Mouse (Mus musculus): ENCODE measurements around the gene Osbpl9. TPM values are rescaled to one million over a fixed set of nuclear protein-coding genes. Genes with fewer than 3 reads are reported as not detected.

The Osbpl9 gene
- total and polyA plus RNA-seq, 2 experiments from 2014 or later, result 56.9 to 74.9 TPM

DNA sequence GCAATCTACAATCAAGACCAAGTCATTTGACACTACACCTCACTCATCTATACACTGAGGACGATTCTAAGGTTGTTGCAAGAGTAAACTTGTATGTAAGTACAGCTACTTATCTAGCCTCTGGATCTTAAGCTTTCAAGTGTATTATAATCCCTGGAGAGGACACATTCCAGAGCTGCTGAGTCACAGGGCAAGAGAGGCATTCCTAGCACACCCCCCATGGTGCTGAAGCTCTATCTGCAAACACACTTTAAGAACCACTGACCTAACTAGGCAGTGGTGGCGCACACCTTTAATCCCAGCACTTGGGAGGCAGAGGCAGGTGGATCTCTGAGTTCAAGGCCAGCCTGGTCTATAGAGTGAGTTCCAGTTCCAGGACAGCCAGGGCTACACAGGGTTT lies 51.9 kb downstream of the Osbpl9 start:
- no peaks in the 10 kb centered on the region for H3K9me3 ChIP-seq (ENCODE audit: low read length)
- H3K36me3 ChIP-seq (ENCODE audit: insufficient read depth, low read length), result no peaks in the 10 kb centered on the region
- DNase-seq (ENCODE audit: low spot score) (no peak), ATAC-seq (ENCODE audit: low FRiP score) (no peak)
- 74% methylated on average over 2 of the region's 2 CpGs for WGBS
- TF ChIP-seq CTCF (IDR thresholded peaks at IDR 0.05), result no peak
- H3K4me2 ChIP-seq (ENCODE audit: low read depth, low read length, poor library complexity, severe bottlenecking), result no peak overlapping the region
- H3K4me1 ChIP-seq (ENCODE audit: insufficient read depth, low read length), result 0 out of 2 replicates have a peak, but pooled peaks cover 4% of the 10 kb centered on the region
- no peak overlapping the region for H3K27ac ChIP-seq (ENCODE audit: low read depth, low read length)
- no peak overlapping the region for H3K9ac ChIP-seq (replicated peaks; ENCODE audit: low read length, poor library complexity, severe bottlenecking)
- no peaks in the 10 kb centered on the region for H3K27me3 ChIP-seq (ENCODE audit: insufficient read depth, low read length)
- H3K4me3 ChIP-seq (ENCODE audit: low read depth, low read length), result no peak overlapping the region

DNA sequence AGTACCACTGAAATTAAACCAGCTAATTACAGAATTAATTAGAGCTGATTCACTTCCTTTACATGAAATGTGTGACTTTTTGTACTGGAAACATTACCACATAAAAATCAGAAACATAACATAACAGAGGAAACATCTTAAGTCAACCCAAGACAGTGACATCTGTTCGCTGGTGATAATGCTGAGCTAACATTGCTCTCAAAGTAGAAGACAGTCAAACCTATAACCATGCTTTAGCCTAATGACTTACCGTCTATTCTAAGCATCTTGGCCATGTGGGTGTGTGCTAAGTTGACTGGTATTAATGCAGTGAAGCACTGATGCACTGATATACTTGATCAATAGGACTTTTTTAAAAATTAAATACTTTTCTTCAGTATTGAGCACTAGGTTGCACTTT lies 52.7 kb downstream of the Osbpl9 start:
- H3K36me3 ChIP-seq (ENCODE audit: insufficient read depth, low read length), result no peaks in the 10 kb centered on the region
- no peak overlapping the region for H3K4me2 ChIP-seq (ENCODE audit: low read depth, low read length, poor library complexity, severe bottlenecking)
- no peak for TF ChIP-seq CTCF (IDR thresholded peaks at IDR 0.05)
- DNase-seq (ENCODE audit: low spot score) (no peak), ATAC-seq (ENCODE audit: low FRiP score) (no peak)
- WGBS, result 90% methylated on average over 2 of the region's 2 CpGs
- no peak overlapping the region for H3K27ac ChIP-seq (ENCODE audit: low read depth, low read length)
- H3K9ac ChIP-seq (replicated peaks; ENCODE audit: low read length, poor library complexity, severe bottlenecking), result no peak overlapping the region
- no peaks in the 10 kb centered on the region for H3K9me3 ChIP-seq (ENCODE audit: low read length)
- H3K27me3 ChIP-seq (ENCODE audit: insufficient read depth, low read length), result no peaks in the 10 kb centered on the region
- H3K4me3 ChIP-seq (ENCODE audit: low read depth, low read length), result no peak overlapping the region
- H3K4me1 ChIP-seq (ENCODE audit: insufficient read depth, low read length), result 0 out of 2 replicates have a peak, but pooled peaks cover 4% of the 10 kb centered on the region

DNA sequence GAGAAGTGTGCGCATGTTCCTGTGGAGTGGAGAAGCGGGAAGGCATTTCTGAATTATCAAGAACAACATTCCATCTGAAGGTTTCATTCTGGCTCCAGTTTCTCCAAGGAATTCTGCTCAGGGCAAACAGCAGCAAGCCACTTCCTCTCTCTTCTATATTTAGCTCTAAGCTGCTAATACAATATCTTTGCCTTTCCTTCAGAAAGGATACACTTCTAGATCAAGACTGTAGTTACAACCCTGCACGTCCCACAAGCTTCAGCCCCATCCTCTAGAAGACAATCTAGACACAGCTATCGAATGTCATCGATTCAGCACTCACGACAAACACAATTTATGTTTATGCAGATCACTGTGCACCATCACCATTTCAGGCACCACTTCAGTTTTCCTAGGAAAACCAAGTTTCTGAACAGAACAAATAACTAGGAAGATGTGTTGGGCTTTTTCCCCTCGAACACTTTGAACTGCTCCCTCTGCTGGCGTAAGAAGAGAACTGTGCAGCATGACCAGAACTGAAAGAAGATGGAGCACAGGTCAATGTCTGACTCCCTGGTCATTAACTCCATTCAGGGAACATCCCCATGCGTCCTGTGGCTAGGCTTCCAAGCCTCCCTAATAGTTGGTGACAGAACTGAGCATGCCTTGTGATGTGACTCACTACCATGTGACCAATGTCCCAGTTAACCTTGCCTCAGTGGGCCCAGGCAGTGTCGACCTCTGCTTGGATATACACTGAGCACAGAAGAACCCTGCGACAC lies 54.6 kb downstream of the Osbpl9 start:
- TF ChIP-seq CTCF (IDR thresholded peaks at IDR 0.05), result peak; percentile 85
- Histone ChIP-seq H3K9me3 (ENCODE audit: low read length) (no peaks in the 10 kb centered on the region), H3K4me2 (ENCODE audit: low read depth, low read length, poor library complexity, severe bottlenecking) (no peak overlapping the region), H3K4me3 (ENCODE audit: low read depth, low read length) (no peak overlapping the region), H3K27me3 (ENCODE audit: insufficient read depth, low read length) (no peaks in the 10 kb centered on the region), H3K9ac (replicated peaks; ENCODE audit: low read length, poor library complexity, severe bottlenecking) (no peak overlapping the region), H3K36me3 (ENCODE audit: insufficient read depth, low read length) (no peaks in the 10 kb centered on the region), H3K27ac (ENCODE audit: low read depth, low read length) (no peak overlapping the region), H3K4me1 (ENCODE audit: insufficient read depth, low read length) (no peaks in the 10 kb centered on the region)
- DNase-seq (ENCODE audit: low spot score), result peak; percentile 74
- WGBS, result 60% methylated on average over 11 of the region's 11 CpGs
- ATAC-seq (ENCODE audit: low FRiP score), result 0 out of 2 replicates have a peak, but pooled peaks have one; percentile 47

DNA sequence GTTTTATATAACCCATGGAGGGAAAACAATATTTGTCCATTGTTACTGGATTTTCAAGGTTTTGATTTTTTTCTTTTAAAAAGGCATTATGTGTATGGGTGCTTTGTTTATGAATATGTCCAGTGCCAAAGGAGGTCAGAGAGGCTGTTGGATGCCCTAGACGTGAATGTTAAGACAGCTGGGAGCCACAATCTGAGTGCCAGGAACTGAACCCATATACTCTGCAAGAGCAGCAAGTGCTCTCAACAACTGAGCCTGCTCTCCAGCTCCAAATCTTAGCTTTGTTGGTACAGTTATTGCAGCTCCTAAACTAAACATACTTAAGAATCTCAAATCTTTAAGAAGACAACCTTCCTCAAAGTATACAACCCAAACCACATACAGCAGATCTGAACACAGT lies 59.0 kb downstream of the Osbpl9 start:
- Histone ChIP-seq H3K4me2 (ENCODE audit: low read depth, low read length, poor library complexity, severe bottlenecking) (no peak overlapping the region), H3K27me3 (ENCODE audit: insufficient read depth, low read length) (no peaks in the 10 kb centered on the region), H3K27ac (ENCODE audit: low read depth, low read length) (no peak overlapping the region), H3K9ac (replicated peaks; ENCODE audit: low read length, poor library complexity, severe bottlenecking) (no peak overlapping the region), H3K4me3 (ENCODE audit: low read depth, low read length) (no peak overlapping the region), H3K36me3 (ENCODE audit: insufficient read depth, low read length) (no peaks in the 10 kb centered on the region), H3K9me3 (ENCODE audit: low read length) (no peaks in the 10 kb centered on the region), H3K4me1 (ENCODE audit: insufficient read depth, low read length) (no peaks in the 10 kb centered on the region)
- no peak for TF ChIP-seq CTCF (IDR thresholded peaks at IDR 0.05)
- no peak for DNase-seq (ENCODE audit: low spot score)
- no peak for ATAC-seq (ENCODE audit: low FRiP score)
- 63% methylated on average over 1 of the region's 1 CpGs for WGBS

DNA sequence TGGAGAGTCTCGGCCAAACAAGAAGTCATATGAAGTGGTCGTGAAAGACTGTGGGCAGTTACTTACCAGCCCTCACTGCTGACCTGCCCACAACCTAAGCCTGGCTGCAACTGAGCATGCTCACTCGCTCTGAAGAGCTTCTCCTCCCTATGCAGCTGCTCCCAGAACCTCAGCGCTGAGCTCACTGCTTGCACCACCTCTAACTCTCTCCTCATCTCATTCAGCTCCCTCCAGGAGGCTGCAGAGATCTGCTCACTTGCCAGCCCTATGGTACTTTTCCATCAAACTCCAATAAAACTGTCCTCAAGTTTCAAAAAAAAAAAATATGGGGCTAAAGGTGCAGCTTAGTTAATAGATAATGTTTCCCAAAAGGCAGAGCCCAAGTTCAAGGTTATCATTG lies 63.5 kb downstream of the Osbpl9 start:
- Histone ChIP-seq H3K36me3 (ENCODE audit: insufficient read depth, low read length) (no peaks in the 10 kb centered on the region), H3K4me1 (ENCODE audit: insufficient read depth, low read length) (no peaks in the 10 kb centered on the region), H3K4me2 (ENCODE audit: low read depth, low read length, poor library complexity, severe bottlenecking) (no peak overlapping the region), H3K4me3 (ENCODE audit: low read depth, low read length) (no peak overlapping the region), H3K9me3 (ENCODE audit: low read length) (no peaks in the 10 kb centered on the region), H3K27me3 (ENCODE audit: insufficient read depth, low read length) (no peaks in the 10 kb centered on the region), H3K27ac (ENCODE audit: low read depth, low read length) (no peak overlapping the region), H3K9ac (replicated peaks; ENCODE audit: low read length, poor library complexity, severe bottlenecking) (no peak overlapping the region)
- DNase-seq (ENCODE audit: low spot score) (no peak), ATAC-seq (ENCODE audit: low FRiP score) (no peak)
- WGBS, result 55% methylated on average over 4 of the region's 4 CpGs
- TF ChIP-seq CTCF (IDR thresholded peaks at IDR 0.05), result no peak

DNA sequence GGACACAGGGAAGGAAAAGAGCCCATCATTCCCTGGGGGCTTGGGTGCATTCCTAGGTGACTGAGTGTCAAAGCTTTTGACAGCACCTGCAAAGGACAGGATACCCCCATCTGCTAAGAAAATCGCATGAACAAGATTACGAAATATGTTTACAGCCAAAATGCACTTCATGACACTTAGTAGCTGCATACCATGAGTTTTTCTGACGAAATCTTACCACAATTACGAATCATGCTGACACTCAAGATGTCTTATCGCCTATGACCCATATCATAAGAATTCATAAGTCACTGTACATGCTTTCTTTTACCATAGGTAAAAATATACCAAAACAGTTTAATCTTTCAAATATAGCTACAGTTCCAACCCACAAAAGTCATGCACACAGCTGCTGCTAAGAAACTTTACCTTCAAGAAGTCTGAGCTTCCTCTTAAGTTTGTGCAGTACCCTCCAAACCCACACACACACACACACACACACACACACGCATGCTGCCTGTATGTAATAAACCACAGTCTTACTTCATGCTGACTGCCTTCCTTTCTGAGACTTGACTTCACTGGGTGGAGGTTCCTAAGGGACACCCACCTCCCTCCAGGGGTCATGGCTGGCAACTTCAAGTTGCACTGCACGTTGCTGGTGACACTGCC lies 65.5 kb downstream of the Osbpl9 start:
- WGBS, result 89% methylated on average over 7 of the region's 7 CpGs
- ATAC-seq (ENCODE audit: low FRiP score) (no peak), DNase-seq (ENCODE audit: low spot score) (no peak)
- Histone ChIP-seq H3K36me3 (ENCODE audit: insufficient read depth, low read length) (peaks cover 5% of the 10 kb centered on the region; the same call in 1 of the 2 replicates), H3K9me3 (ENCODE audit: low read length) (no peaks in the 10 kb centered on the region), H3K4me1 (ENCODE audit: insufficient read depth, low read length) (no peaks in the 10 kb centered on the region), H3K4me2 (ENCODE audit: low read depth, low read length, poor library complexity, severe bottlenecking) (no peak overlapping the region), H3K27me3 (ENCODE audit: insufficient read depth, low read length) (no peaks in the 10 kb centered on the region), H3K9ac (replicated peaks; ENCODE audit: low read length, poor library complexity, severe bottlenecking) (no peak overlapping the region), H3K27ac (ENCODE audit: low read depth, low read length) (no peak overlapping the region), H3K4me3 (ENCODE audit: low read depth, low read length) (no peak overlapping the region)
- TF ChIP-seq CTCF (IDR thresholded peaks at IDR 0.05), result no peak

Measured in midbrain, postnatal 0 days (tissue).